ENCODE assay signal across 17 mouse cellular contexts in the genomic region with DNA sequence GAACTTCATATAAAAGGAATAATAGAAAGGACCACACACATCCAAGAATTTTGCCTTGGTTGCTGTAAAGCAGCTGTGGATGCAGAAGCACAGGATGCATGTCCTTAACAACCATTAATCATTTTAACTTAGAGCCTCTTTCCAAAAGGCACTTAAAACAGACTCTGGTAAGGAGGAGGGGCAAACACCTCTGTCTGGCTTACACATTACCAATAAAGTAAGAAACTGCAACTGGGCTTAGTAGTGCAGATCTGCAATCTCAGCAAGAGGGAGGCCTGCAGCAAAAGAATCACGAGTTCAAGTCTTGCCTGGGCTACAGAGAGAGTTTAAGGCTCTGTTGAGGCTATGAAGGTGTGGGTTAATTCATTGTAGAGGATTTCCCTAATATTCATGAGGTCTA. TPM values are rescaled to one million over a fixed set of nuclear protein-coding genes. Genes with fewer than 3 reads are reported as not detected.
"Had no signal": no experiment of that assay in that cellular context is flagged by ENCODE, and none has a peak within 500 bp of the region (broad histone marks: within the 10 kb centered on the region; RNA-seq: fewer than 3 reads in every experiment).

No protein-coding gene starts in this region.

- H3K9me3 ChIP-seq: lung, embryonic 15.5 days; megakaryocyte, embryonic 14.5 days; midbrain, embryonic 13.5 days; midbrain, embryonic 15.5 days; neural tube, embryonic 12.5 days; stomach, embryonic 15.5 days had no signal

- H3K4me3 ChIP-seq: lung, embryonic 15.5 days; megakaryocyte, embryonic 14.5 days; midbrain, embryonic 13.5 days; midbrain, embryonic 15.5 days; neural tube, embryonic 12.5 days; stomach, embryonic 15.5 days had no signal

- H3K4me1 ChIP-seq: midbrain, embryonic 13.5 days; midbrain, embryonic 15.5 days; neural tube, embryonic 12.5 days had no signal

- H3K36me3 ChIP-seq: lung, embryonic 15.5 days; midbrain, embryonic 13.5 days; midbrain, embryonic 15.5 days; neural tube, embryonic 12.5 days; stomach, embryonic 15.5 days had no signal

- H3K27ac ChIP-seq: lung, embryonic 15.5 days; macrophage; midbrain, embryonic 13.5 days; midbrain, embryonic 15.5 days; neural tube, embryonic 12.5 days; stomach, embryonic 15.5 days; stomach, postnatal 0 days had no signal

- ATAC-seq: lung, postnatal 0 days; midbrain, embryonic 13.5 days; midbrain, embryonic 15.5 days had no signal

- H3K4me2 ChIP-seq: lung, embryonic 15.5 days; midbrain, embryonic 11.5 days; midbrain, embryonic 13.5 days; midbrain, embryonic 15.5 days; neural tube, embryonic 12.5 days; stomach, embryonic 15.5 days had no signal

- H3K27me3 ChIP-seq: lung, embryonic 15.5 days; megakaryocyte, embryonic 14.5 days; midbrain, embryonic 13.5 days; midbrain, embryonic 15.5 days; neural tube, embryonic 12.5 days; stomach, embryonic 15.5 days had no signal

- H3K9ac ChIP-seq: lung, embryonic 15.5 days; midbrain, embryonic 13.5 days; midbrain, embryonic 15.5 days; neural tube, embryonic 12.5 days; stomach, embryonic 15.5 days had no signal

- DNase-seq: lung, adult 2 months; lung, postnatal 14 days; lung, postnatal 36 days; right cerebral cortex, postnatal 14 days; thymus, adult 2 months; thymus, postnatal 25 days; thymus, postnatal 4 days had no signal

RNA-seq across cellular contexts. Expression of gene Kcnq4, which starts 47.2 kb away (rescaled TPM):
- polyA plus RNA-seq: macrophage had no signal
